Mouse (Mus musculus): Measurements from ENCODE around the gene Stk33. TPM values are rescaled to one million over a fixed set of nuclear protein-coding genes. Genes with fewer than 3 reads are reported as not detected.

The Stk33 gene
- total and polyA plus RNA-seq, 3 experiments = not detected

DNA sequence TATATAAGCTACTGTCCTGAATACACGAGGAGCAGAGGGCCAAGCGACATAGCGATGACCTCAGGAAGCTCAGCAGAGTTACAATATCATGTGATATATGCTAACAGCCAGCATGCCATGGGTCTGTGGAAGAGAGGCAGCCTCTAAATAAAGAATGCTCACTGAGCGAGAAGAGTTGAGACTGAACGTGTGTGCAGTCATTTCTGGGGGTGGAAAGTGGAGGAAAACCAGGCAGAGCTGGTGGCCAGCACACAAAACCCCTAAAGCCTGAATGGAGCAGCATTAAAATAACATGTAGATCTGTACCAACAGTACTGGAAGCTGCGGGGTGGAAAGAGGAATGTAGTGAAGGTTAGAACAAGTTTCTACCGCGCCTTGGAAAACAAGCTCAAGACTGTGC lies 107.2 kb downstream of the Stk33 start:
- no peaks in the 10 kb centered on the region for H3K36me3 ChIP-seq (ENCODE audit: control insufficient read depth in 1 of 2, insufficient read depth in 2 of 2, low read length in 2 of 2)
- H3K9ac ChIP-seq (ENCODE audit: control insufficient read depth, low read depth, low read length, poor library complexity, severe bottlenecking) = no peak overlapping the region
- H3K27ac ChIP-seq (ENCODE audit: control insufficient read depth, low read depth, low read length) = no peak overlapping the region
- no peak for DNase-seq (ENCODE audit: low read depth, low spot score)
- no peaks in the 10 kb centered on the region for H3K4me1 ChIP-seq (ENCODE audit: control insufficient read depth in 1 of 2, insufficient read depth in 2 of 2, low read length in 2 of 2)
- no peak overlapping the region for H3K4me3 ChIP-seq (ENCODE audit: control insufficient read depth in 1 of 2, insufficient read depth in 1 of 2, low read depth in 2 of 2, low read length in 2 of 2)
- H3K9me3 ChIP-seq (replicated peaks; ENCODE audit: insufficient read depth, low read length) = no peaks in the 10 kb centered on the region
- TF ChIP-seq POLR2AphosphoS2 (IDR thresholded peaks at IDR 0.05; ENCODE audit: low read length) (no peak), ELF1 (IDR thresholded peaks at IDR 0.05; ENCODE audit: low read depth, low read length) (no peak), RAD21 (IDR thresholded peaks at IDR 0.05; ENCODE audit: low read depth, low read length) (no peak), EP300 (IDR thresholded peaks at IDR 0.05; ENCODE audit: low read depth in 1 of 2, low read length in 2 of 2) (no peak), KAT2A (conservative IDR thresholded peaks at IDR 0.05; ENCODE audit: low read depth, low read length) (no peak)
- no peaks in the 10 kb centered on the region for H3K27me3 ChIP-seq (ENCODE audit: control insufficient read depth in 1 of 2, insufficient read depth in 2 of 2, low read length in 2 of 2)
- H3K79me2 ChIP-seq (ENCODE audit: control insufficient read depth, insufficient read depth, low read length, poor library complexity) = no peaks in the 10 kb centered on the region

DNA sequence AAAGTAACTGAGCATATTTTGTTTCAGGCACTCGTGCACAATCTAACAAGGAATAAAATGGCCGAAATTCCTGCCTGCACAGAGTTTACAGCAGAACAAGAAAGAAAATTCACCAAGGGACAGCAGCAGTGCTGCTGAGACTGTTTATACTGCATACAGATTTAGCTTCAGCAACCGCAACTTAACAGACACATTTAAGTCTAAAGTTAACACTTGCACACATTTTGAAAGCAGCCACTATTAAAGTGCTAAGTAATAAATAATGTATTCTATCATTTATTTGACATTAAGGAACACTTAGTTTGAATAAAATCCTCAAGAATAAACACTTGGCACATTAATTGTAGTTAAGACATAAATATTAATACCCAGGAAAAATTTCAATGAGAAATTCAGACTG lies 110.1 kb downstream of the Stk33 start:
- Histone ChIP-seq H3K9ac (ENCODE audit: control insufficient read depth, low read depth, low read length, poor library complexity, severe bottlenecking) (no peak overlapping the region), H3K4me3 (ENCODE audit: control insufficient read depth in 1 of 2, insufficient read depth in 1 of 2, low read depth in 2 of 2, low read length in 2 of 2) (no peak overlapping the region), H3K9me3 (replicated peaks; ENCODE audit: insufficient read depth, low read length) (no peaks in the 10 kb centered on the region), H3K4me1 (ENCODE audit: control insufficient read depth in 1 of 2, insufficient read depth in 2 of 2, low read length in 2 of 2) (no peaks in the 10 kb centered on the region), H3K27me3 (ENCODE audit: control insufficient read depth in 1 of 2, insufficient read depth in 2 of 2, low read length in 2 of 2) (no peaks in the 10 kb centered on the region), H3K36me3 (ENCODE audit: control insufficient read depth in 1 of 2, insufficient read depth in 2 of 2, low read length in 2 of 2) (no peaks in the 10 kb centered on the region), H3K27ac (ENCODE audit: control insufficient read depth, low read depth, low read length) (no peak overlapping the region), H3K79me2 (ENCODE audit: control insufficient read depth, insufficient read depth, low read length, poor library complexity) (no peaks in the 10 kb centered on the region)
- no peak for DNase-seq (ENCODE audit: low read depth, low spot score)
- TF ChIP-seq SIN3A (IDR thresholded peaks at IDR 0.05; ENCODE audit: low read length) (no peak), E2F4 (IDR thresholded peaks at IDR 0.05; ENCODE audit: borderline replicate concordance, low read depth, low read length) (no peak), RAD21 (IDR thresholded peaks at IDR 0.05; ENCODE audit: low read depth, low read length) (no peak), ZNF384 (IDR thresholded peaks at IDR 0.05; ENCODE audit: low read depth, low read length) (no peak), CTCF (IDR thresholded peaks at IDR 0.05 in 2 of 3, conservative IDR thresholded peaks at IDR 0.05 in 1 of 3; ENCODE audit: control insufficient read depth in 1 of 3, insufficient read depth in 1 of 3, low read depth in 2 of 3, low read length in 3 of 3, poor library complexity in 1 of 3, severe bottlenecking in 1 of 3) (no peak), TBP (IDR thresholded peaks at IDR 0.05; ENCODE audit: low read depth, low read length) (no peak), ZMIZ1 (IDR thresholded peaks at IDR 0.05; ENCODE audit: low read depth, low read length) (no peak), TAL1 (IDR thresholded peaks at IDR 0.05; ENCODE audit: low read length) (no peak), MYC (IDR thresholded peaks at IDR 0.05; ENCODE audit: low read depth, low read length) (no peak), MAX (IDR thresholded peaks at IDR 0.05; ENCODE audit: low read length) (no peak), NELFE (IDR thresholded peaks at IDR 0.05; ENCODE audit: low read depth, low read length) (no peak), KAT2A (conservative IDR thresholded peaks at IDR 0.05; ENCODE audit: low read depth, low read length) (no peak), HCFC1 (IDR thresholded peaks at IDR 0.05; ENCODE audit: low read depth, low read length) (no peak), CHD1 (IDR thresholded peaks at IDR 0.05; ENCODE audit: low read depth, low read length) (no peak), RCOR1 (IDR thresholded peaks at IDR 0.05; ENCODE audit: low read depth, low read length) (no peak)

Data from MEL (cell line).